Mouse (Mus musculus) liver, embryonic 13.5 days (tissue): ENCODE measurements at regions not wholly inside any gene's neighbourhood (a gene's known extent, or its start where the extent isn't known, plus 50 kb on each side); places are given as distances from the start of the nearest gene placed in this dataset.

Experiments
- ATAC-seq: fragments of 200-750 bp; cut with Nextera tagmentation; 2 replicates; pipeline ENCODE4 v1.8.0; 2017; ENCODE audit warnings: low read depth, mild to moderate bottlenecking, moderate number of reproducible peaks, moderate library complexity
- DNase-seq: peaks from one replicate; pipeline ENCODE4 v3.0.0; 2022
- H3K27ac ChIP-seq: fragments of 300-500 bp; sonication (generic); 2 replicates; pipeline ENCODE4 v1.5.1; 2015; ENCODE audit warnings: moderate library complexity, mild to moderate bottlenecking, inconsistent platforms
- H3K27me3 ChIP-seq: fragments of 300-500 bp; sonication (generic); 2 replicates; pipeline ENCODE4 v1.6.1; 2015; ENCODE audit warnings: mild to moderate bottlenecking, inconsistent platforms
- H3K36me3 ChIP-seq: fragments of 300-500 bp; sonication (generic); 2 replicates; pipeline ENCODE4 v1.6.1; 2015; ENCODE audit warnings: mild to moderate bottlenecking, inconsistent platforms
- H3K4me1 ChIP-seq: fragments of 300-500 bp; sonication (generic); replicated peaks from 2 replicates; pipeline ENCODE4 v1.6.1; 2015; ENCODE audit warnings: inconsistent platforms
- H3K4me2 ChIP-seq: fragments of 300-500 bp; sonication (generic); 2 replicates; pipeline ENCODE4 v1.6.1; 2015; ENCODE audit warnings: inconsistent platforms, mild to moderate bottlenecking, moderate library complexity
- H3K4me3 ChIP-seq: fragments of 300-500 bp; sonication (generic); replicated peaks from 2 replicates; pipeline ENCODE4 v1.5.1; 2015; ENCODE audit warnings: mild to moderate bottlenecking, inconsistent platforms
- H3K9ac ChIP-seq: fragments of 300-500 bp; sonication (generic); 2 replicates; pipeline ENCODE4 v1.6.1; 2015; ENCODE audit warnings: mild to moderate bottlenecking, inconsistent platforms
- H3K9me3 ChIP-seq: fragments of 300-500 bp; sonication (generic); replicated peaks from 2 replicates; pipeline ENCODE4 v1.6.1; 2016; ENCODE audit warnings: inconsistent platforms
- WGBS: fragments of 180-500 bp; shearing (Covaris S2); methylation state at CpG from one replicate; pipeline ENCODE4 v1.1.7; 2015; ENCODE audit not compliant: insufficient replicate concordance; 5-methylcytosine and 5-hydroxymethylcytosine counted together

DNA sequence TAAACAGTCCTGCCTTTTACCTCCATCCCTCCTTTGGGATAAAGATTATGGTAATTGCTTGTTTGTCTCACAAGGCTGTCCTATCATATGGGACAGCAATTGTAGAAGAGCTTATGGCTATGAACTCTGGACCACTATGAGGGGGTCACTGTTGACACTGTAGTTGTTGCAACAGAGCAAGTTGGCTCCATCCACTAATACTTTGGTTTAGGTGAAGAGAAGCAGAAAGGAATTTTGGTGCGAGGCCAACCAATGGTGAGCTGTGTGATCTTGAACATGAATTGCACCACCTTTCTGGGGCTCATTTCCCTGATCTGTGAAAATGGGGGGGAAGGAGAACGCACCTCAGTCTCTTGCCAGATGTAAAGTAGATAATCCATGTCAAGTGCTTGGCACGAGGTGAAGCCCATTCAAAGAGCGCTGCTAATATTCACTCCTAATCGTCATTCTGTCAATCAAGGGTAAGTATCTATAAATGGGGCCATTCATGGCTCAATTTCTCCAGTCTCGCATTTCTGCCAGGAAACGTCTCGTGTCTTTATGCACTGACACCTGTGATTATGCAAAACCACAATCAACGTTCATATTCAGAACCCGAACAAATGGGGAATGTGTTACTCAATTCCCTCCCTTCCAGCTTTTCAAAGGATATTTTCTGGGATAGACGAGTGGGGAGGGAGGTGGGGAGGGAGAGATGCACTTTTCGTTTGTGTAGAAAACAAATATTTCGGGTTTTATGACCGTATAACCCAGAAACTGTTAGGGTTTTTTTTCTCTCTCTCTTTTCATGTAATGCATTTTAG is 133.3 kb upstream of the Jun start:
- Histone ChIP-seq H3K4me3 (no peak overlapping the region), H3K4me1 (peaks cover 6% of the 10 kb centered on the region), H3K9ac (no peak overlapping the region), H3K27me3 (peaks cover 4% of the 10 kb centered on the region; the same call in 1 of the 2 replicates), H3K27ac (no peak overlapping the region), H3K36me3 (no peaks in the 10 kb centered on the region), H3K9me3 (no peaks in the 10 kb centered on the region), H3K4me2 (no peak overlapping the region)
- DNase-seq (no peak), ATAC-seq (no peak)
- 64% methylated on average over 14 of the region's 14 CpGs for WGBS

DNA sequence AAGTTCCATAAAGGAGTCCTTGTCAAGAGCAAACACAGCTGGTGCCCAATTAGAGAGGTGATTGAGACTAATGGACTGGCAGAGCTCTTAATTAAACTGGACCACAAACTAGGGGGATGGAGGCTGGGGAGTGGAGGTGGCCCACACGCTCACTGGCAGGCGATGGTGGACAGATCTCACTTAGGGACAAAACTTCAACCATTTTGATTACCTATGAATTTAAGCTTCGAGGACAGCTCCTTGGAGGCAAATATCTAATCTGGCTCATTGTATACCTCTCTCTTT is 133.8 kb upstream of the Jun start:
- Histone ChIP-seq H3K4me1 (peaks cover 6% of the 10 kb centered on the region), H3K9ac (no peak overlapping the region), H3K27me3 (peaks cover 4% of the 10 kb centered on the region; the same call in 1 of the 2 replicates), H3K4me3 (no peak overlapping the region), H3K27ac (no peak overlapping the region), H3K9me3 (no peaks in the 10 kb centered on the region), H3K4me2 (no peak overlapping the region), H3K36me3 (no peaks in the 10 kb centered on the region)
- WGBS: 78% methylated on average over 3 of the region's 3 CpGs
- no peak for ATAC-seq
- no peak for DNase-seq

DNA sequence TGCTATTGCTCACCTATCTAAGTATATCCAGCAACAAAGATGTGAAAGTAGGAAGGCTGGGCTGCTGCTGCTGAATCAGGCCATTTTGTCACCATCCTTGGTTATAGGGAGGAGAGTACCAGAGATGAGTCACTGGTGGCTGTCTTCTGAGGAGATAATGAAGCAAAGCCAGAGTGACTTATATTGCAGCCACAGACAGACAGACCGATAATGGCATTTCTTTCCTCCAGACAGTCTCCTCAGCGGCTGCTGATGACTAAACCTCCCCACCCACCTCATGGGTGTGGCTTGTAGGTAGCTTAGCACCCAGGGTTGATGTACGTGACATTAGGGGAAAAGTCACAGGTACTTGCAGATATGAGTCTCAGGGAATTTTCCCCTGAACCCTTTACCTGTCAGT is 136.1 kb upstream of the Jun start:
- no peak overlapping the region for H3K9ac ChIP-seq
- no peak overlapping the region for H3K4me2 ChIP-seq
- H3K9me3 ChIP-seq: no peaks in the 10 kb centered on the region
- no peaks in the 10 kb centered on the region for H3K36me3 ChIP-seq
- H3K27me3 ChIP-seq: peaks cover 4% of the 10 kb centered on the region; the same call in 1 of the 2 replicates
- peak; percentile 16; the same call in 1 of the 2 replicates for ATAC-seq
- DNase-seq: no peak
- no peak overlapping the region for H3K4me3 ChIP-seq
- H3K27ac ChIP-seq: no peak overlapping the region
- 43% methylated on average over 3 of the region's 3 CpGs for WGBS
- H3K4me1 ChIP-seq: peaks cover 22% of the 10 kb centered on the region

DNA sequence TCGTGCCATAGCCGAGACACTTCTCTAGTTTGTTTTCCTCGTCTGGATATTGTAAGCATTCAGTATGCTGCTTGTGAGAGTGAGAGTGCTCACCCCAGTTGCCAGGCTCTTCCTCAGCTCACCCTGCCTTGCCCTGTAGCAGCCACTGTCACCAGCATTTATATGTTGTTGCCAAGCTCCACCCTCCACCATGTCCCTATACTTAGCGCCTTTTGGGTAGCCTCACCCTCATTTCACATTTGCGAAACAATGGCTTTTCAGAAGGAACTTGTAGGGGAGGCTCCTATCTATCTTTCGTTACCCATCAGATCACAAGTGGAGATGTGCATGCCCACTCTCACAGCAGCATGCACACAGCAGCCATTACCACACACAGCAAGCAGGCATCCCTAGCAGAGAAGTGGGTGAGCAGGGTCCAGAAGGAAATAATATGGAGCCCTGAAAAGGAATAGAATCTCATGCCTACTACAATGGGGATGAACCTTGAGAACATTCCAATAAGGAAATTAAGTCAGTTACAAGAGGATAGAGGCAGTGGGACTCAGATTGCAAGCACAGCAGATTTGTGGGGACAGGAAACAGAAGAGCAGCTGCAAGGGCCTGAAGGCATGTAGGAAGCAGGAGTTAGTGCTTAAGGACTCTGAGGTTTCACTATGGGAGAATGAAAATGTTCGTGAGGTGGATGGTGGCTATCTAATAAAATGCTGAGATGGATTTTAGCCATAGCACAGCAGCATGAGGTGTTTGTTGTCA is 139.8 kb upstream of the Jun start:
- Histone ChIP-seq H3K27me3 (no peaks in the 10 kb centered on the region), H3K9me3 (no peaks in the 10 kb centered on the region), H3K36me3 (no peaks in the 10 kb centered on the region), H3K27ac (0 out of 2 replicates have a peak overlapping the region, but pooled peaks have one; percentile 65), H3K9ac (no peak overlapping the region), H3K4me3 (no peak overlapping the region), H3K4me1 (peaks cover 58% of the 10 kb centered on the region), H3K4me2 (no peak overlapping the region)
- DNase-seq (no peak), ATAC-seq (no peak)
- 68% methylated on average over 7 of the region's 7 CpGs for WGBS

DNA sequence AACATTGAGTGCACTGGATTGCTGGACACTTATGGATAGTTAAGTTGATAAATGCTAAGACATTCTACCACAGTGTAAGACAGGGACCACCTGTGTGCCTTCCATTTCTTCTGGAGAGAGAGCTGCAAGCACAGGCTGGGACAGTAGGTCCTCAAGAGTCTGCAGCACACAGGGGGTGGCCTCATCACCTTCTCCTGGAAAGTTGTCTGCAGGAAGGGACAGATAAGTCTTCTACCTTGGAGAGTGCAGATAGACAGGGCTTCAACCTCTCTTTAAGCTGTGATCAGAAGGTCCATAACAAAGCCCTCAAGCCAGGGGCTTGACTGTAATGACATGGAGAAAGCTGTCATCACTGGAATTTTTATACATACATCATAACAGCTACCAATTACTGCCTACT is 140.5 kb upstream of the Jun start:
- peaks cover 64% of the 10 kb centered on the region for H3K4me1 ChIP-seq
- DNase-seq (peak; percentile 6), ATAC-seq (peak; percentile 81)
- H3K27ac ChIP-seq: peak overlapping the region; percentile 65
- no peaks in the 10 kb centered on the region for H3K36me3 ChIP-seq
- H3K27me3 ChIP-seq: no peaks in the 10 kb centered on the region
- no peaks in the 10 kb centered on the region for H3K9me3 ChIP-seq
- no peak overlapping the region for H3K4me3 ChIP-seq
- peak overlapping the region; percentile 29 for H3K4me2 ChIP-seq
- H3K9ac ChIP-seq: no peak overlapping the region

DNA sequence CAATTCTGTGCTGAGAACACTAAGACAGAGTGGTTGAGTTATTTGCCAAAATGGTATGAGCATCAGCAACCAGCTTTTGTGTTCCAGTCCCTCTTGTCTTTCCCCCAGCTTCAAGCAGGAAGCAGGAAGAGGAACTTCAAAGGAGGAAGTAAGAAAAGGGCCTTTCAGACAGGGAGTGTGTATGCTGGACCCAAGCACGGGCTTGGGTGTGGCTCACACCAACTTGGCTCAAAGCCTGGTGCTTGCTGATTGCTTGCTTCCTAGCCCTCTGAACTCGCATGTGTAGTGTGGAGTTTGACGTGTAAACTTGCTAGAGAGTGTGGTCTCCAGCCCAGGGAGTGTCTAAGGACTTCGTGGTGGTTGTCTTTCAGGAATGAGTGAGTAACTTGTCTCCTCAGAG is 141.0 kb upstream of the Jun start:
- Histone ChIP-seq H3K4me2 (peak overlapping the region; percentile 29), H3K9me3 (no peaks in the 10 kb centered on the region), H3K4me1 (peaks cover 62% of the 10 kb centered on the region), H3K4me3 (no peak overlapping the region), H3K9ac (no peak overlapping the region), H3K36me3 (no peaks in the 10 kb centered on the region), H3K27ac (peak overlapping the region; percentile 65), H3K27me3 (no peaks in the 10 kb centered on the region)
- peak; percentile 90 for ATAC-seq
- 8% methylated on average over 4 of the region's 4 CpGs for WGBS
- DNase-seq: peak; percentile 66

DNA sequence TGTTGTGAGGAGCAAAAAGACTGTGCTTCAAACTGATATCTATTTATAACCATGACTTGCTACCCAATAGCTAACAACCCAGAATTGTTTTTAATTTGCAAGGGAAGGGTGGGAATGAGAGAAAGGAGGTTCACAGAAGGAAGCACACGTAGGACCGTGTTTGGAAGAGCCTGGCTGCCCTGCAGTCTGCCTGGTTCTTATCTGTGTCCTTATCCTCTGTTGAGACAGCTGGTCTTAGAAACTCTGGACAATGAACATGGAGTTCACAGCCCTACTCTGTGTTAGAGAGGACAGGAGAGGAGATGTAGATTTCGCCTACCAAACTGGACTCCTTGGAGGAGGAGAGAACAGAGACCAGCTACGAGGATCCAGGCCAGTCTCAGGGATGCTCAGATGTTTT is 141.5 kb upstream of the Jun start:
- DNase-seq: no peak
- Histone ChIP-seq H3K27me3 (no peaks in the 10 kb centered on the region), H3K9me3 (no peaks in the 10 kb centered on the region), H3K9ac (no peak overlapping the region), H3K27ac (peak overlapping the region; percentile 65), H3K4me3 (no peak overlapping the region), H3K4me2 (peak overlapping the region; percentile 29), H3K36me3 (no peaks in the 10 kb centered on the region), H3K4me1 (peaks cover 58% of the 10 kb centered on the region)
- ATAC-seq: peak; percentile 33; the same call in 1 of the 2 replicates
- 56% methylated on average over 4 of the region's 4 CpGs for WGBS

DNA sequence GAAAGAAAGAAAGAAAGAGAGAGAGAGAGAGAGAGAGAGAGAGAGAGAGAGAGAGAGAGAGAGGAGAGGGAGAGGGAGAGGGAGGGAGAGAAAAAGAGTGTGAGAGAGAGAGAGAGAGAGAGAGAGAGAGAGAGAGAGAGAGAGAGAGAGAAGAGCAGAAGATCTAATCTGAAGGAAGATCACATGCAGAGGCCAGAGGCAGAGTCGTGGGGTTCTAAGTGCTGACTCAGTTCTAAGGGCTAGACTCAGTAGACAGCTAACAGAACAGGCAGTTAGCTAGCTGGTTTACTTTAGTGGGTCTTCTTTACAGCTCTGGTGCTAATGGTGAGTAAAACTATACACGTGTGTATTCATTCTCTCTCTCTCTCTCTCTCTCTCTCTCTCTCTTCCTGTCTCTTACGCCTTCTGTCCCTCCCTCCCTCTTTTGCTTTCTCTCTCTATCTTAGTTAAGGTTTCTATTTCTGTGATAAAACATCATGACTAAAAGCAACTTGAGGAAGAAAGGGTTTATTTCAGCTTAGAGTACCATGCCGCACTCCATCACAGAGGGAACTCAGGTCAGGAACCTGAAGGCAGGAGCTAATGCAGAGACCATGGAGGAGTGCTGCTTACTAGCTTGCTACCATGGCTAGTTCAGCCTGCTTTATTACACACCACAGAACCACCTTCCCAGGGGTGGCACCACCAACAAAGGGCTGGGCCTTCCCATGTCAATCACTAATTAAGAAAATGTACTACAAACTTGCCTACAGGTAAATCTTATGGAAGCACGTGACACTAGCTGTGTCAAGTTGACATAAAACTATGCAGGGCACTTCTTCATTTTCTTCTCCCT is 142.8 kb upstream of the Jun start:
- Histone ChIP-seq H3K9ac (no peak overlapping the region), H3K4me1 (peaks cover 58% of the 10 kb centered on the region), H3K27ac (no peak overlapping the region), H3K36me3 (no peaks in the 10 kb centered on the region), H3K9me3 (no peaks in the 10 kb centered on the region), H3K27me3 (no peaks in the 10 kb centered on the region), H3K4me2 (no peak overlapping the region), H3K4me3 (no peak overlapping the region)
- DNase-seq: no peak
- ATAC-seq: no peak
- WGBS: 58% methylated on average over 5 of the region's 5 CpGs

DNA sequence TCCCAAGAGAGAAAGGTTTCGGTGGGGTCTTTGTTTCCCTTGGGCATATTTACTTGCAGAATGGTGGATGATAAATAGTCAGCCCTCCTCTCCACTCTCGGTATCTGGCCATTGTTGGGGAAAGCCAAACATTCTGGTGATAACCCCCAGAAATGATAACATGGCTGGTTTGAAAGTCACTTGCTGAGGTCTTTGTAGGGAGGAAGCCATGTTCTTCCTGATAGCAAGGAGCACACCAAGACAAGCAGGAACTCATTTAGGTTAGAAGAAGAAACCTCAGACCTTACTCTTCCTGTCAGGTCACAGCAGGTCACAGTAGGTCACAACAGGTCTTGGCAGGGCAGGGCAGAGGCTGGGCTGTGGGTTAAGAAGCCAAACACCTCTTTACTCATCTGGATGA is 144.1 kb upstream of the Jun start:
- H3K27ac ChIP-seq: no peak overlapping the region
- H3K36me3 ChIP-seq: no peaks in the 10 kb centered on the region
- DNase-seq (no peak), ATAC-seq (no peak)
- no peak overlapping the region for H3K9ac ChIP-seq
- WGBS: 19% methylated on average over 2 of the region's 2 CpGs
- H3K27me3 ChIP-seq: no peaks in the 10 kb centered on the region
- peaks cover 58% of the 10 kb centered on the region for H3K4me1 ChIP-seq
- H3K4me3 ChIP-seq: no peak overlapping the region
- H3K9me3 ChIP-seq: no peaks in the 10 kb centered on the region
- no peak overlapping the region for H3K4me2 ChIP-seq

DNA sequence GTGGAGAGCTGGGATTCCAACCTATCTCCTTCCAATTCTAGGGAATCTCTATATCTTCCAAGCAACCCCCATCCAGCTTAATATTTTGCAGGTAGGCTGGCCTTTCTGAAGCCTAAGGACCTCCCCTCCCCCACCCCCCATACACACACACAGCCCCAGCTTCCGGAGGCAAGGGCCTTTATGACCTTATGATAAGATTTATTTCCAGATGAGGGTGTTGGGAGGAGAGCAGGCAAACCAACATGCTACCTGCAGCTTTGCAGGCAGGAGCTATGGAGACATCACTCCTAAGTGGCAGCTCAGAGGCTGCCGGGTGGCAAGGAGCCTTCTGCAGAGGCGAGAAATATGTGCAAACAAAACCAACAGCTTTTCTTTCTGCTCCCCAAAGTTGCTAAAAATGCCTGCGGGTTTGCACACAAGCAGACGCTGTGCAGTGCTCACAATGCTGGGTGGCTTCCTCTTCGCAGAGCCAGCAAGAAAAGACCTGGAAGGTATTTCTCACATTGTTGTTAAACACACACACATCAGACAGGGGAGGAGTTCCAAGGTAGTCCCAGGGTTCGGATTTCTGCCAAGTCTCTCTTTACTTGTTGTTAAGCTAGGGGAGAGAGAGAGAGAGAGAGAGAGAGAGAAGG is 145.2 kb upstream of the Jun start:
- no peak overlapping the region for H3K9ac ChIP-seq
- H3K4me1 ChIP-seq: peaks cover 54% of the 10 kb centered on the region
- no peak overlapping the region for H3K4me2 ChIP-seq
- H3K27ac ChIP-seq: no peak overlapping the region
- 44% methylated on average over 7 of the region's 7 CpGs for WGBS
- no peak overlapping the region for H3K4me3 ChIP-seq
- DNase-seq (no peak), ATAC-seq (no peak)
- H3K9me3 ChIP-seq: no peaks in the 10 kb centered on the region
- H3K27me3 ChIP-seq: no peaks in the 10 kb centered on the region
- no peaks in the 10 kb centered on the region for H3K36me3 ChIP-seq

DNA sequence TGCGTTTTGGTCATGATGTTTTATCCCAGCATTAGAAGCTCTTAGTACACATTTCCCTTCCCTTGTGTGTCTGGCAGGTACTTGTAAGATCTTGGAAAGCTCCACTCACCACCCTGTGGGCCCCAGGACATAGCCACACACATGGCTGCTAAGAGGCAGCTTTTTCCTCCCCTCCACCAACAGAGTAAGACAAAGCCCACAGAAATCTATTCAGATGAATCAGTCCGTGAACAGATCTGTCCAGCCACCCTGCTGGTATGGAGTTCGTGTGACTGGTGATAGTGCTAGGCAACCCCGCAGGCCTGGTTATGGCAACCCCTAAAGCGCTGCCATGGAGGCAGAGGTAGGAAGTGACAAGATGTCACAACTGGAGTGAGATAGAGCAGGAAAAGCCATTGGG is 147.4 kb upstream of the Jun start:
- H3K9me3 ChIP-seq: no peaks in the 10 kb centered on the region
- WGBS: 65% methylated on average over 5 of the region's 5 CpGs
- H3K4me3 ChIP-seq: no peak overlapping the region
- H3K4me1 ChIP-seq: peaks cover 38% of the 10 kb centered on the region
- no peaks in the 10 kb centered on the region for H3K27me3 ChIP-seq
- H3K36me3 ChIP-seq: no peaks in the 10 kb centered on the region
- DNase-seq (no peak), ATAC-seq (no peak)
- no peak overlapping the region for H3K27ac ChIP-seq
- no peak overlapping the region for H3K9ac ChIP-seq
- H3K4me2 ChIP-seq: no peak overlapping the region
